Mouse (Mus musculus) lung, adult 2 months (tissue): ENCODE results near the gene Ubp1.

Experiments used
- CTCF ChIP-seq: fragments of 200-500 bp; IDR thresholded peaks from 2 replicates; pipeline ENCODE4 v1.5.1; 2011; ENCODE audit warnings: mild to moderate bottlenecking, low read length, control low read depth; ENCODE audit not compliant: insufficient read depth
- POLR2A ChIP-seq: fragments of 200-500 bp; IDR thresholded peaks from 2 replicates; pipeline ENCODE4 v1.6.1; 2011; ENCODE audit warnings: low read depth, mild to moderate bottlenecking, control low read depth, low read length, borderline replicate concordance; ENCODE audit errors: extremely low read depth

DNA sequence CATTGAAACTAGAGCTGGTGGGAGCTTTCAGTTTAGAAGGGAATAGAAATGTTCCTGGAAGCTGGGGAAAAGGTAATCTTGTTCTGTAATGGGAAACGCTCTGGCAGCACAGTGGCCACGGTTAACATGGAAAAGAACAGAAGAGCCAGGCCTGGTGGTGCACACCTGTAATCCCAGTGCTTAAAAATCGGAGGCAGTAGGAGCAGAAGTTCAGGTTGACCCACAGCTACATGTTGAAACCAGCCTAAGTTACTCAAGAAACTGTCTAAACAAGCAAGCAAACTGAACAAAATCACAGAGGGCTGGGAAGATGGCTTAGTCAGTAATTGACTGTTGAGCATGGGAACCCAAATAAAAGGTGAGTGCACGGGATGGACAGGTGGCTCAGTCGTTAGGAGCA, 5.9 kb upstream of the Ubp1 start:
- TF ChIP-seq POLR2A (no peak), CTCF (no peak)
